Mouse (Mus musculus) Muller cell, postnatal 12 days (primary cell): ENCODE measurements at regions not wholly inside any gene's neighbourhood (a gene's known extent, or its start where the extent isn't known, plus 50 kb on each side); places are given as distances from the start of the nearest gene placed in this dataset.

Experiments used
- DNase-seq: peaks from one replicate; pipeline ENCODE4 v3.0.0-alpha.2; 2015; ENCODE audit errors: inconsistent ontology term

DNA sequence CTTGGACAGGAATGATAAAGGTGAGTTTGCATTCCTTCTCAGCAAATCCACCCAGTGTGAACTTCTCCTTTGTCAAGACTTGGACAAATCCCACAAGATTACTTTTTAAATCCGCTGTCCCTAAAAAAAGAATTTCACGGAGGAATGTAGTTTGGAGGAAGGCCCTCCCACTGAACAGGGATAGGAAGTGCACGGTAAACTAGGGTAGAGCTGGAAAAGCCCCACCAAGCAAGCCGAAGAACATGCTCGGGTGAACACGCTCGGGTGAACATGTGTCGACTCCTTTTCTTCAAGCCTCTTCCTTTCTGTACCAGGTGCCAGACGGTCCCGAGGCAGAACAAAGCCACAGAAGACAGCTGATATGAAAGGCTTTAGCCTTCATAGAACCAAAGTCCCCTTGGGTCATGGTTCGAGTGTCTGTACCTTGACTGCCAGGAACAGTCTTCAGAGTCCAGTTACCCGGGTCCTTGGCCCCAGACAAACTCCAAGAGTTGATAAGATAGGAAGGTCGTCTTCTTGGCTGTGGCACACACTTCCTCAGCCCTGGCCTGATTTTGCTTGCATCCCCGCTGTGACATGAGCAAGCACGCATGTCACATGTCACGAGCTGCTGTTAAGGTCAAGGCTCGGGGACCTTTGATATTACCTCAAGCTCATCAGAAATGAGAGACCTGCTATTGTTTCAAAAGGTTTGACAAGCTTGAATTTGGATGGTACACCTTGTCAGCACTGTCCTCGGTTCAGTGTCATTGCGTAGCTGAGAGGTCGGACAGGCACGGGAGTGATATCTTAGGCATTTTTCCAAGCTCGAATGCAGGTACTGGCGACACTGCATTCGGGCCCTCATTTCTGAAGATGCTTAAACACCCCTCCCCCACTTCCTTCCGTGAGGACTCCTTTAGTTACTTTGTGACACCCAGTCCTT is 51.5 kb upstream of the Ryk start:
- no peak for DNase-seq

- DNase-seq: peak; percentile 98
These were observed 50.2 kb upstream of the Ryk start for GRCm38 (mm10) chr9:102784329-102785026.
